Mouse (Mus musculus) gastrocnemius, postnatal 14 days (tissue): ENCODE measurements around the gene Cdkn2d. TPM values are rescaled to one million over a fixed set of nuclear protein-coding genes. Genes with fewer than 3 reads are reported as not detected.
"Not testable (repeated sequence)": the region's sequence is repeated elsewhere in the genome, so short reads cannot be mapped to it uniquely, and the experiment has no call there.

Experiments
- DNase-seq: peaks from one replicate; pipeline ENCODE4 v3.0.0; 2021; ENCODE audit warnings: mixed read lengths
- intact Hi-C: fragments of 180-260 bp; cut with DNase I; formaldehyde crosslinking; loops from one replicate; pipeline ENCODE4 v1.15.1; 2025; ENCODE audit warnings: low total_unique reads
- total RNA-seq, 2 experiments: library from RNA; stranded (reverse); gene quantifications; 2 replicates each; pipeline ENCODE4 v1.2.3; 2021

Cdkn2d gene
- total RNA-seq, 2 experiments from 2014 or later, result 12.0 to 13.2 TPM

DNA sequence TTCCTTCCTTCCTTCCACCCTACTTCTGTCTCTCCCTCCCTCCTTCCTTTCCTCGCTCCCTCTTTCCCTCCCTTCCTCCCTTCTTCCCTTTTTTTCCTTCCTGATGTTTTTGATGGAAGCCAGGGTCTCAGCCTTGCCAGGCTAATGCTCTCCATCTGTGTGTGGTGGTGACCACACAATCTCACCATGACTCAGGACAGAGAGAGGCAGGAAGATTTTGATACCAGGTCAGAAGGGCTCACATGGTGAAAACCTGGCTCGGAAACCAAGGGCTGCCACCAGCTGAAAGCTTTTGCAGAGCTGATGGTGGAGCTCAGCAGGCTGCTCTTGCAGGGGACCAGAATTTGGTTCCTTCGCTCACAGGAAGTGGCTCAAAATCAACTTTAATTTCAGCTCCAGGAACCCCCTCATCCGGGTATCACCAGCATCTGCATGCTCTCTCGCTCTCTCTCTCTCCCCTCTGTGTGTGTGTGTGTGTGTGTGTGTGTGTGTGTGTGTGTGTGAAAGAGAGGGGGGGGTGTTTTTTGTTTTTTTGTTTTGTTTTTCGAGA lies 30.6 kb downstream of the Cdkn2d start:
- no peak for DNase-seq
- intact Hi-C loops, result no loop called here

- DNase-seq, intact Hi-C loops: not testable (repeated sequence)
Observed at GRCm38 (mm10) chr9:21256349-21256748, 34.9 kb downstream of the Cdkn2d start.

DNA sequence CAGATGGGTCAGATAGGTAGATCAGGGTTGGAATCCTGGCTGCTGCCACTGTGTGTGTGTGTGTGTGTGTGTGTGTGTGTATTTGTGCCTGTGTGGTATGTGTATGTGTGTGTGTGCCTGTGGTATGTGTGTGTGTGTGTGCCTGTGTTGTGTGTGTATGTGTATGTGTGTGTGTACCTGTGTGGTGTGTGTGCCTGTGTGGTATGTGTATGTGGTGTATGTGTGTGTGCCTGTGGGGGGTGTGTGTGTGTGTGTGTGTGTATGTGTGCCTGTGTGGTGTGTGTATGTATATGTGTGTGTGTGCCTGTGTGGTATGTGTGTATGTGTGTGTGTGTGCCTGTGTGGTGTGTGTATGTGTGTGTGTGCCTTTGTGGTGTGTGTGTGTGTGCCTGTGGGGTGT lies 36.5 kb downstream of the Cdkn2d start:
- no peak for DNase-seq
- intact Hi-C loops, result no loop called here

GRCm38 (mm10) chr9:21251116-21251735 lies 40.0 kb downstream of the Cdkn2d start:
- no peak for DNase-seq
- intact Hi-C loops, result no loop called here

GRCm38 (mm10) chr9:21250509-21250908 lies 40.7 kb downstream of the Cdkn2d start:
- no peak for DNase-seq
- intact Hi-C loops, result no loop called here

- intact Hi-C loops, result no loop called here
- DNase-seq, result no peak
Observed at GRCm38 (mm10) chr9:21249629-21250508, 41.3 kb downstream of the Cdkn2d start.

- intact Hi-C loops, result no loop called here
- peak; percentile 59 for DNase-seq
Observed at GRCm38 (mm10) chr9:21248326-21248725, 42.9 kb downstream of the Cdkn2d start, which contains the start of gene S1pr5. TSS of gene S1pr5 (minus strand) at chr9:21248443.

GRCm38 (mm10) chr9:21246342-21246741 lies 44.9 kb downstream of the Cdkn2d start:
- no peak for DNase-seq
- intact Hi-C loops, result no loop called here

DNA sequence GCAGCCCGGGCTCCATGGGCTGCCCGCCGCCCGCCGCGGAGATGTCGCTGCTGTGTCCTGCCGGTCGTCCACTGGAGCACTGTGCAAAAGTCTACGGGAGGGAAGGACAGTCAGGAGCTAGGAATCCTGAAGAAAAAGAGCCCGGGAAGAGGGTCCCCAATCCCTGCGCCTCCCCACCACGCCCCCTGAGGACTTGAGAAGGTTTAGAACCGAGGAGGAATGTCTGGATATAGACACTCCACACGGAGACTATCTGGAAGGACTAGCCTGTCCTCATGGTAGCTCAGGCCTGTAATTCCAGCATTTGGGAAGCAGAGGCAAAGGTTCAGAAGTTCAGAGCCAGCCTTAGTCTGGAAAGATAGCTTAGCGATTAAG lies 46.1 kb downstream of the Cdkn2d start:
- no peak for DNase-seq

DNA sequence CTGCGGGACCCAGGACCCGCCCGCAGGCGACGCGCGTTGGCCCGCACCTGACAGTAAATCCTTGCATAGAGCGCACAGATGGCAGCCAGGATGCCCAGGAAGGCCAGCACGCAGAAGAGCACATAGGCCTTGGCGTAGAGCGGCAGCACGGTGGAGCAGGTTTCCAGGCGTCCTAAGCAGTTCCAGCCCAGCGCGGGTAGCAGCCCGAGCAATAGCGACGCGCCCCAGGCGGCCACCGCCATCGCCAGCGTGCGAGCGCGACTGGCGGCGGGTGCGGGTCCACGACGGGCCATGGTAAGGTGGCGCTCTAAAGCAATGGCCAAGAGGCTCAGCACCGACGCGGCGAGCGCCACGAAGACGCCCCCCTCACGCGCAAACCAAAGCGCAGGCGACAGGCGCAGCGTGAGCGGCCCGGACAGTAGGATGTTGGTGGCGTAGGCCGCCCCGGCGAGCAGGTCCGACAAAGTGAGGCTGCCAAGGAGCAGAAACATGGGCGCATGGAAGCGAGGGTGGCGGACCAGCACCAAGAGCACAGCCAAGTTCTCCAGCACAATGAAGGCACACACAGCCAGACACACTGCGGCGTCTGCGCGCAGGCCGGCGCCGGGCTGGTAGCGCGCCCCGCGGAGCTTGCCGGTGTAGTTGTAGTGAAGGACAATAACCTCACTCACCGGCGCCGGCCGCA lies 46.6 kb downstream of the Cdkn2d start:
- intact Hi-C loops, result no loop called here
- no peak for DNase-seq

More for the DNA sequence above, 46.1 kb downstream of the Cdkn2d start:
- intact Hi-C loops, result no loop called here

- DNase-seq, result no peak
- intact Hi-C loops, result no loop called here
Observed at GRCm38 (mm10) chr9:21243826-21244427, 47.3 kb downstream of the Cdkn2d start.

DNA sequence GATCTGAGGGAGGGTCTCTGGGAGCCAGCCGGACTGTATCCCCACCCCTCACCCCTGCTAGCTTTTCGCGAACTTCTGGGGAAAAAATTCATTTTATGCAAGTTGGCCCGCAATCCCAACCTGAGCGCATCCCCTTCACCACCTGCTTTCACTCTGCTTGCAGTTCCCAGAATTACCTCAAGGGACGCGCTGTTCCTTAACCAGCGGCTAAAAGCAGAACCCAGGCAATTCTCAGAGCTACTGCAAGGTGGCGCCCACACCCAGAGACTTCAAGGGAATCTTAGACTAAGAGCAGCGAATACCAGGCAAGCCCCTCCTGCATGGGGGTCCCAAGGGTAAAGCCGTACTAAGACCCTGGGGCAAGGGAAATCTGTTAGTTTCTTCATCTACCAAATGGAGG lies 49.9 kb downstream of the Cdkn2d start:
- intact Hi-C loops, result no loop called here
- peak; percentile 74 for DNase-seq

DNA sequence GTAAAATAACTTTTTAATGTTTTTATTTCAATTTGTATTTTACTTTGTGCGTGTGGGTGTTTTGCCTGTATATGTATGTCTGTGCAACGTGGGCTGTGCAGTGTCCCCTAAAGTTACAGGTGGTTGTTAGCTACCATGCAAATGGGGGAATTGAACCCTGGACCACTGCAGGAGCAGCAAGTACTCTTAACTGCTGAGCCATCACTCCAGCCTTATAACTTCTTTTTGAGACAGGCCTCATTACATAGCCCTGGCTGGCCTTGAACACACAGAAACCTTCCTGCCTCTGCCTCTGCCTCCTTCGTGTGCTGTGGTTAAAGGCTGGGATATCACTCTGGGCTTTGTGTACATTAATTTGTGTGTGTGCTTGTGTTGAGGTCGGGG lies 51.8 kb downstream of the Cdkn2d start:
- no peak for DNase-seq
- intact Hi-C loops, result no loop called here

DNA sequence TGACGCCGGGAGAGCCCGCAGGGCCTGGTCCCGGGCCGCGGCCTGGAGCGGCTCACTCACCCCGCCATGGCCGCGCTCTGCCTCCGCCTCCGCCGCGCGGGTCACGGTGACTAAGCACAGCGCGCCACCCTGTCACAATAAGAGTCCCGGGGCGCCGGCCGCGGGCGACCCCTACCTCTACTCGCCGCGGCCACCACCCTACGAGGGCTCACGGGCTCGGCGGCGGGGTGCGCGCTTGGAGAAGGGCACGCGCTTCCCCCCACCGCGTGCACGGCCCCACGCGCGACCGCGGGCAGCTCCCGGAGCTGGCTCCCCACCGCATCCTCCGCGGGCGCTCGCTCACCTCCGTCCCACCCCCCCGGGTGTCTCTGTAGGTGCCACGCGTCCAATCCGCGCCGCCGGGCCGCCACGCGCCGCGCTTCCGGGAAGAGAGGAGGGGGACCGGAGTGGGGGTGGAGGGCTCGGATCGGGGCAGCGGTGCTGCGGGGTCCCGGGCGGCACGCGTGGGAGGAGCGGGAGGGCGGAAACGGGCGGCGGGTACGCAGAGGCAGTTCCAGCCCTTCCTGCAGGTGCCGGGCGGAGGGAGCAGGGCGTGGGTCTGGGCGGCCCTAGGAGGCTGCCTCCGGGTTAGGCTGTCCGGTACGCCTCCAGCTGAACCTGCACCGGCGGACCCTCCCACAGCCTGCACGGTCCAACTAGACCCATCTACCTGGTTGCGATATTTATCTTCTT lies 52.3 kb downstream of the Cdkn2d start, which contains the start of gene Keap1:
TSS of gene Keap1 (minus strand) at position 629 of the 732 bp plus-strand sequence.
- peak; percentile 84 for DNase-seq
- intact Hi-C loops, result no loop called here

Other genes starting within 250 kb of the Cdkn2d start
- not detected for gene Zglp1, start 224.3 kb downstream of the Cdkn2d start, total RNA-seq
- under 1 TPM in 1 of 2 experiments, not detected in 1; 0.13 TPM for gene Gm49373, start 218.3 kb downstream of the Cdkn2d start, total RNA-seq
- gene Fdx1l, start 217.8 kb downstream of the Cdkn2d start, total RNA-seq, result 10 to 100 TPM; 25.5 to 26.5 TPM
- gene Gm38431, start 199.4 kb downstream of the Cdkn2d start, total RNA-seq, result 1 to 10 TPM in 1 of 2 experiments, under 1 TPM in 1; 0.92 to 1.1 TPM
- 10 to 100 TPM; 16.2 to 19.6 TPM for gene Raver1, start 199.4 kb downstream of the Cdkn2d start, total RNA-seq
- 1 to 10 TPM; 4.9 to 5.3 TPM for gene Tyk2, start 160.2 kb downstream of the Cdkn2d start, total RNA-seq
- 100 to 1,000 TPM; 138 to 139 TPM for gene Cdc37, start 141.4 kb downstream of the Cdkn2d start, total RNA-seq
- 10 to 100 TPM; 26.1 to 27.1 TPM for gene Pde4a, start 125.7 kb downstream of the Cdkn2d start, total RNA-seq
- gene Keap1, start 52.0 kb downstream of the Cdkn2d start, total RNA-seq, result 10 to 100 TPM; 53.6 to 55.2 TPM
- under 1 TPM; 0.10 to 0.27 TPM for gene S1pr5, start 43.0 kb downstream of the Cdkn2d start, total RNA-seq
- 10 to 100 TPM; 36.2 to 39.6 TPM for gene Atg4d, start 26.1 kb downstream of the Cdkn2d start, total RNA-seq
- gene Kri1, start 3.4 kb downstream of the Cdkn2d start, total RNA-seq, result 10 to 100 TPM; 10.5 to 11.9 TPM
- gene Ap1m2, start 20.9 kb upstream of the Cdkn2d start, total RNA-seq, result not detected
- 100 to 1,000 TPM; 104 to 117 TPM for gene Slc44a2, start 29.3 kb upstream of the Cdkn2d start, total RNA-seq
- gene Ilf3, start 76.5 kb upstream of the Cdkn2d start, total RNA-seq, result 10 to 100 TPM; 22.3 to 28.5 TPM
- gene Qtrt1, start 120.4 kb upstream of the Cdkn2d start, total RNA-seq, result 1 to 10 TPM; 5.5 to 8.1 TPM
- gene Dnm2, start 133.5 kb upstream of the Cdkn2d start, total RNA-seq, result 10 to 100 TPM; 47.8 to 48.0 TPM
- 10 to 100 TPM; 25.9 to 29.3 TPM for gene Tmed1, start 218.8 kb upstream of the Cdkn2d start, total RNA-seq
- gene AB124611, start 234.8 kb upstream of the Cdkn2d start, total RNA-seq, result 1 to 10 TPM; 1.0 to 1.5 TPM